Mouse (Mus musculus): ENCODE measurements at regions not wholly inside any gene's neighbourhood (a gene's known extent, or its start where the extent isn't known, plus 50 kb on each side); places are given as distances from the start of the nearest gene placed in this dataset.

DNA sequence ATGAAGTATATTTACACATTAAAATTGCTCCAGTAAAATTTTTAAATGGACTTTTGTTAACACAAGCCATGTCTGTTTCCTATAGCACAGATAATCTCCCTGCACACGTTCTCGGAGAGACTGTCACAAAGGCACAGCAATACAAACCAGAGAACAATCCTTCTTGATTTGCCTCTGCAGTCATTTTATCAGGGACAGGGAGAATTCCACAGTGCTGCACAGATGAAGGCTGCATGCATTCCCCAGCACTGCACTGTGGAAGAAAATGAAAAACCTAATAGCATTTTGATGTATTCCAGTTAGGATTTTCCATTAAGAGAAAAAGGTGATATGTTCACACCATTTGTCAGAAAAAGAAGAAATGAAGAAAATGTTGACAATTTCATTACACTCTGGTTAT, 63.4 kb upstream of the 1700008P02Rik start:
- no peak for DNase-seq (ENCODE audit: extremely low spot score, low spot score)

DNA sequence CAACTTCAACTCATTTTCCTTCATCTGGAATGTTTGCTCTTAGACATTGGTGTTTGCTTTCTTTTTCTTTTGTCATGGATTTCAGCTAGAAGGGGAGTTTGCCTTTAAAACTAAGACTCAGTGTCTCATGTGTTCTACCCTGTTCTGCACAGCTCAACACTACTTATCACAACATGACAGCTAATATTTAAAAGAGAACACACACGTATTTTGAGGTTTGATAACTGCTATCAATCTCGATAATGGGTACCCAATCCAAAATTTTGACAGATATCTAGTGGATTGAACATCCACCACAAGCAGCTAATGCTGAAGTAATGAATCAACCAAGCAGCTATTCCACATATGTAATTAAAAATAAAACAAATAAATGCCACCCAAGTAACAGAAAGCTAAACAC, 61.2 kb upstream of the 1700008P02Rik start:
- no peak for DNase-seq (ENCODE audit: extremely low spot score, low spot score)

DNA sequence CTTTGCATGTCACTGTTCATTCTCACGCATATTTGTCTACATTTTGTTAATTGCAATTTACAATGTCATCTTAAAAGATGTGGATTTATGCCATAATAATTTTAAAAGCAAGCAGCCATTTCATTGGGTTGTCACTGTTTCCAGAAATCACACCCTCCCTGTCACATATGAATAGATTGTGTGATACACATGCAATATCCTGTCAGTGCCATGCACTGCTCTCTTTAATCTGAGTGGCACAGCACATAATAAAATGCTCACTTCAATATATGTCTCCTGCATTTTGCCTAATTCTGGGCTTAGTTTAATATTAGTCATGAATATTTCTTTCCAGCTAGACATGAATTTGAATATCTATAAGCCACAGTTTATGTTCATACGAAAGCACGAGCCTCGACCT, 56.1 kb upstream of the 1700008P02Rik start:
- no peak for DNase-seq (ENCODE audit: extremely low spot score, low spot score)

DNA sequence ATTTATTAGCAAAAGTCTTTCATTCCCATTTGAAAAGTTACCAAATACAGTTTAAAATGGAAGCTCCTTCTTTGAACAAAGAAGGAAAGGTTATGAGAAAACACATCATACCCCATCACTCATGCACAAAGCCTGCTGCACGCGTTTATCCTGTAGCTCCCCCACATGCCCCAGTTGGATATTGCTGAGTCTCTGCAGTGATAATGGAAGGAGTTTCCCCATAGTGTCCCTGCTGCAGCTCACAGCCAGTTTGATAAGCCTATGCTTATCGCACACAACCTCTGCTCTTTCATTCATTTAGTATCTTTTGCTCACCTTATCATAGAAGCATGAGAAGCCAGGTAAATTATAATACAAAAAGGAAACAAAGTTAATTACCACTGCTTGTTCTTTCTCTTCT, 55.1 kb upstream of the 1700008P02Rik start:
- no peak for DNase-seq (ENCODE audit: extremely low spot score, low spot score)

All from neural tube, embryonic 10.5 days (tissue).